Mouse (Mus musculus): Measurements from ENCODE around the gene B4galt3.

- TF ChIP-seq POLR2A (IDR thresholded peaks at IDR 0.05; ENCODE audit: borderline replicate concordance, extremely low read depth, low read depth, low read length): no peak; the same call in 1 of the 2 replicates
- no peak for TF ChIP-seq CTCF (IDR thresholded peaks at IDR 0.05; ENCODE audit: insufficient read depth, low read length)
These were observed 409 bp downstream of the B4galt3 start for GRCm38 (mm10) chr1:171270573-171270900.

Data from lung, adult 2 months (tissue).